Mouse (Mus musculus) megakaryocyte, embryonic 14.5 days (primary cell): ENCODE results near the gene Dus3l.

ENCODE experiments used
- FLI1 ChIP-seq: IDR thresholded peaks from 2 replicates; pipeline ENCODE4 v1.6.1; 2012; ENCODE audit warnings: low read length, inconsistent platforms, mixed read lengths
- GATA1 ChIP-seq: IDR thresholded peaks from 3 replicates; pipeline ENCODE4 v1.6.1; 2012; ENCODE audit warnings: mixed read lengths, low read length, inconsistent platforms, borderline replicate concordance

- TF ChIP-seq GATA1 (no peak), FLI1 (no peak)
These were observed 37.4 kb upstream of the Dus3l start for GRCm38 (mm10) chr17:56727029-56727649.
